Mouse (Mus musculus) megakaryocyte progenitor cell, adult 5-6 weeks (primary cell): ENCODE measurements around the gene Creld1. TPM values are rescaled to one million over a fixed set of nuclear protein-coding genes. Genes with fewer than 3 reads are reported as not detected.
A peak's percentile ranks its signal among the peaks of the same experiment; 100 is the strongest.

Experiments
- ATAC-seq: replicated peaks from 2 replicates; pipeline ENCODE4 v1.8.0; 2016; ENCODE audit warnings: mild to moderate bottlenecking, moderate TSS enrichment, inconsistent platforms; ENCODE audit not compliant: poor library complexity
- total RNA-seq, 2 experiments: library from RNA; stranded (forward) in 1 of 2; stranded (reverse) in 1 of 2; fragments of 157-497, 149-512 nt in 1 of 2; fragments of 200-1000 nt in 1 of 2; gene quantifications; 2 replicates each; pipeline versions ENCODE4 v1.2.3 to v1.2.4; 2015 to 2017

The Creld1 gene
- total RNA-seq (2015) (5.9 and 6.1 TPM in 2 replicates), total RNA-seq (2017) (4.7 and 6.6 TPM in 2 replicates)

DNA sequence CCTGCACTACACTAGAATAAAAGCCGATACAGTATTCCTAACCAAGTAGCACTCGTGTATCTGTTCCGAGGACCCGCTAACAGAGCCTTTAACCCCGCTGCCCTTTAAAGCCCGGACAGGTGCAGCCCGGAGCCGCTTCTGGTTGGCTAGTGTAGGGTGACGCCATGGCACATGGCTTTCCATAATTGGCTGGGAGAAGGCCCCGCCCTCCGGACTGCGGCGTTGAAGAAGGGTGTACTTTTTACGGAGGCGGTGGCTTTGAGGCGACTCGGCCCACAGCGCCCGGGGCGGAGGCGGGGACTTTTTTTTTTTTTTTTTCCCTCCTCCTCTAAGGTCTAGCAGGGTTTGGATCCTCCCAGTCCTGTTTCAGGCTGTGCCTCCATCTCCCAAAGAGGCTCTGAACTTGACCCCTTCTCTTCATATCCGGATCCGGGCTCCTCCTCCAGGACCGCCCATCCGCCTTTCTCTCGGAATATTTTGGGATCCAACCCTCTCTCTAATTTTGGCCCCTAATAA lies at the start of gene Creld1:
Creld1 (plus strand) TSS at position 198 of the 516 bp plus-strand sequence.
- peak; percentile 89 for ATAC-seq

DNA sequence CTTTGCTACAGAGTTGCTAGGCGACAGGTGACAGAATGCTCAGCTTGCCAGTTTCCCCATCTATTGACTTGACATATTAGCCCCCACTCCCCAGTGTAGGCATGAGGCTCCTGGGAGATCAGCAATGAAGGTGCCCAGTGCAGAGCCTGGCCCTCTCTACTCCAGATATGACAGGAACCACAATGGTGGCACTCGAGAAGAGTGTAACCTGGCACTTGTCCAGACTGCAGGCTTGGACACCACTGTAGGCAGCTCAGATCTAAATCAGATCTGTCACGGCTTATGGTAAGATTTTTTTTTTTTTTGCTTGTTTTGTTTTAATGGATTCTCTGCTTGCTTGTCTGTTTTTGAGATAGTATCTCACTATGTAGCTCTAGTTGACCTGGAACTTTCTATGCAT lies 49.4 kb upstream of the Creld1 start:
- 0 out of 2 replicates have a peak, but pooled peaks have one; percentile 14 for ATAC-seq

DNA sequence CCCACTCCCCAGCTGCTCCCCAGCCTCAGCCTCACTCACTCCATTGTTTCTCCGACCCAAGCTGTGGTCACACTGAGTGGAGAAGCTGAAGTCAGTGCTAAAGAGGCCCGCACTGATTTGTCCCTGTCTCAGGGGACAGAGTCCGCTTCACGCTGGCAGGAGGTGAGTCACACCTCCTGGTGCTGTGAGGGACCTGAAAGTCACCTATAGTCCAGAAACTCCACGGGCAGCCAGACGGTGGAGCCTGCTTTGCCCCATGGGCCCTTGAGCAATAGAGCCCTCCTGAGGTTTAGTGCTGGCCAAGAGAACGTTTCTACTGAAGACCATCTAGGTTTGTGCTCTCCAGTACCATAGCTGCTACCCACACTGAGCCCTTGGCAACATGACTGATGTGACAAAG lies 48.4 kb upstream of the Creld1 start:
- ATAC-seq = no peak

DNA sequence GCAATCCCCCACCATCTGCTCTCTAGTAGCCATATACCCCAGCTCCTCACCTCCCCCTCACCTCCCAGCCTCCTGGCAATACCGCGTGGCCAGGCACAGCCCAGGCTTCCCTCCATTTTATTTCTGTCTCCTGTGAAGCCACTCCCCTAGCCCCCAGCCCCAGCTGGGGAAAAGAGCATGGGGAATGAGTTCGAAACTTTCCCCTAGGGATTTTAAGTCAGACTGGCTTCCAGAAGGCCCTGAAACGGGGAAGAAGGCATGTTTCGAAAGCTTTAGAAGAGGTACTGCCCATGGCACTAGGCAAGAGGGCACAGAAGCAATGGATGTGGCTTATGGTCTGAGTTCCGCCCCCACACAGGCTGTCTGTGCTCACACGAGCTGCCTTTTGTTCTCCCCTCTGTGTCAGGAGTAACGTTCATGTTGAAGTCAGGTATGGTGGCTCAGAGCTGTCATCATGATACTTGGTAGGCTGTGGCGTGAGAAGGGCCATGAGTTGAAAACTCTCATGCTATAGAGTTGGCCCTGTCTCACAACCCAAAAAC lies 47.4 kb upstream of the Creld1 start, which contains the start of gene Cidec:
Cidec (minus strand) TSS at position 97 of the 542 bp plus-strand sequence.
- no peak for ATAC-seq

DNA sequence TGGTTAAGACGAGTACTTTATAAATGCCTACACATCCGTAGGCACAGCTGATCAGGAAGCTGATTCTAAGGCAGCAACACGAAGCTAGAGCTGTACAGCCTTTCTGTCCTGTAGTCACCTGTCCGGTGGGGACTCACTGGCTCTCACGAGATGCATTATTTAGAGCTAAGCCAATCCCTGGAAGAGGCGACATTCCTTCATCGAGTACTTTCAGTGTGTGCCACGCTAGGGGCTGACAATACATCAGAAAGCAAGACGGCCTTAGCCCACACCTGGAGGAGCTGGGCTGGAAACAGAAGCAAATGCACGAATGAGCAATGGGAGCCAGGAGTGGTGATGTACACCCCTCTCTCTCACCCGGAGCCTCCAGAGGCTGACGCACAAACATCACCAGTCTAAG lies 46.0 kb upstream of the Creld1 start:
- ATAC-seq = no peak

DNA sequence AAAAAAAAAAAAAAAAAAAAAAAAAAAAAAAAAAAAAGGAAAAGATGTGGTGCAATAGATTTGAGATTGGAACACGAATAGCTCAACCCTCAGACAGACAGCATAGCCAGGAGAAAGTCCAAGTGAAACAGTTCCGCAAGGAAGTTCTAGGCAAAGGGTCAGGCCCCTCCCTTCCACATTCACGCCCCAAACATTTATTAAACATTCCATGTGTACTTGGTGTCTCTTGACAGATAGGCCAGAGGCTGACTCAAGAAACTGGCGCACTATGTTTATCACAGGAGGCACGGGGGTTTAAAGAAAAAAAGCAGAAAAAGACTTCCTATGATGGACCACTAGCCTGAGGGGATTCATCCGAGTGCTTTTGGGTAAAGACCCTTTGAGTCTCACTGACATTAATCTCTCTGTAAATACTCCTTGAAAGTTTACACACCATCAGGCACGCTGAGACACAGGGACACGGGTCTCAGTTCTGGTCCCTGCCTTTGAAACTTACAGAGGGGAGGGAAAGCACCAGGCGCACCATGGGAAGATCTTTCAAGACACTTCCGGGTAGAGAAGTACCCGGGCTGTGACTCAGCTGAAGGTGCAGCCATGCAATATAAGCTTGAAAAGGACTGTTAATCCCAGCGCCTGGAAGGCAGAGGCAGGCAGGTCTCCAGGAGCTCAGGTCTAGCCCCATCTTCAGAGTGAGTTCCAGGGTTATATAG lies 44.2 kb upstream of the Creld1 start:
- no peak for ATAC-seq

DNA sequence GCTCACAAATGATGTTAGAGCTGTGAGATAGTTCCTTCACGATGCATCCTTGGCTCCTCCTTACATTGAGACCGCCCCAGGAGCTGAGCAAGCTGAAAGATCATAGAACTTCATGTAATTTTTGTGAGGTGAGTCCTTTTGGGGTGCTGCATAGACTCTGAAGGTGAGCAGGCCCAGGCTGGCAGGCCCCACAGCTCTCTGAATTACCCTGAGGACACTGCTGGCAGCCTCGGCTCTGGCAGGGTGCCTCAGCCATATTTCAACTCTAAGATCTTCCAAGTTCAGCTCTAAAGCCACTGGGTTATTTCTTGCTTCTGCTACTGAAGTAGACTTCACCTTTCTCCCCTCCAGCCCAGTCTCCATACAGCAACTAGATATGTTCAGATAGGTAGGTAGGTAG lies 42.4 kb upstream of the Creld1 start:
- no peak for ATAC-seq

DNA sequence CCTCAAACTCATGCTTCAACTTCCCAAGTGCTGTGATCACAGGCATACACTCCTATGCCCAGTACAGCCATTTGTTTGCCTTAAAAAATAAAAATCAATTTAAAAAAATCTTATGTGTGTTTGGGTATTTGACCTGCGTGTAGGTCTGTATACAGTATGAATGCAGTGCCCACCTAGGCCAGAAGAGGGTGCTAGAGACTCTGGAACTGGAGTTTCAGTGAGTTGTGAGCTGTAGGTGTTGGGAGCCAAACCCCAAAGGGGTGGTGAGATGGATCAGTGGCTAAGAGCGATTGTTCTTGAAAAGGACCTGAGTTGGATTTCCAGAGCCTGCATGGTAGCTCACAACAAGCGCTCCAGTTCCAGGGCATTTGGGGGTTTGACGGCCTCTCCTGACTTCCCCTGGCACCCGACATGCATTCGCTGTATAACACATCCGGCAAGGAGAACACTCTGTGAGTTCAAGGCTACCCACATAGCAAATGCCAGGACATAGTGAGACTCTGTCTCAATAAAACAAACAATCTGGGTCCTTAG lies 41.9 kb upstream of the Creld1 start:
- ATAC-seq = peak; percentile 85

DNA sequence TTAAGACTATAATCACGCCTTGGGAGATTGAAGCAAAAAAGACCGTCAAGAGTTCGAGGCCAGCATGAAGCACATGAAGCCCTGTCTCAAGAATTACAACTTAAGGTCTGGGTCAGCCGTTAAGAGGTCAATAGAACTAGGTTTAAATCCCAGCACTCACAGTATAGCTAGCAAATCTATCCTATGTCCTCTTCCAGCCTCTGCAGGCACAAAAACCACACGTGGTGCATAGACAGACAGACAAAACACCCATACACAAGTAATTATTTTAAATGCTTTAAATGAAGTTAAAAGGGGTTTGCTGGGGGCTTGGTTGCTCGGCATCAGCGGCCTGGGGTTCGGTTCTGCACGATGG lies 41.0 kb upstream of the Creld1 start:
- ATAC-seq = no peak

DNA sequence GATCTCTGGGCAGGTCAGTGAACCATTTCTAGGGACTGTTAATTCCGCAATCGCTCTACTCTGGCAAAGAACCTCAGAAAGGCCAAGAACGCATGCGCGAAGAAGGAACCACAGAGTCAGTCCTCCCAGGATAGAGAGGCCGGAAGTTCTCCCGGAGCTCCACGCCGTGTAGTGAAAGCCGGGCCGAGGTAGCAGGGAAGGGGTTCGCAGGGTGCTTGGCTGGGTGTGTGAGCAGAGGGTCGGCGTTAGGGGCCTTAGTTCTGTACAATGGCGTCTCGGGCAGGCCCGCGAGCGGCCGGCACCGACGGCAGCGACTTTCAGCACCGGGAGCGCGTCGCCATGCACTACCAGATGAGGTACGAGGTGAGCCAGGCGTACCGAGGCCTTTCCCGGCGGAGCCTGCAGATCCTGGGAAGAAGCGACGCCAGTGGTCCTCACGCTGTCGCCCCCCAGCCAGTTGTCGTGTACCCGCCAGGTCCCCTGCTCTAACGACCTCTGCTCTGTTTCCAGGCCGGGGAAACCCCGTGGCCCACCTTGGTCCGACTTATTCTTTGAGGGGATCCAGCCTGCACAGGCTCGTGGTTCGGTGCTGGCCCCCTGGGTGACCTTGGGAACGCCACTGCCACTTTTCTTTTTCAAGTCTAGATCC lies 40.5 kb upstream of the Creld1 start, which contains the start of gene Jagn1:
Jagn1 (plus strand) TSS at position 128 of the 649 bp plus-strand sequence.
- ATAC-seq = peak; percentile 84

DNA sequence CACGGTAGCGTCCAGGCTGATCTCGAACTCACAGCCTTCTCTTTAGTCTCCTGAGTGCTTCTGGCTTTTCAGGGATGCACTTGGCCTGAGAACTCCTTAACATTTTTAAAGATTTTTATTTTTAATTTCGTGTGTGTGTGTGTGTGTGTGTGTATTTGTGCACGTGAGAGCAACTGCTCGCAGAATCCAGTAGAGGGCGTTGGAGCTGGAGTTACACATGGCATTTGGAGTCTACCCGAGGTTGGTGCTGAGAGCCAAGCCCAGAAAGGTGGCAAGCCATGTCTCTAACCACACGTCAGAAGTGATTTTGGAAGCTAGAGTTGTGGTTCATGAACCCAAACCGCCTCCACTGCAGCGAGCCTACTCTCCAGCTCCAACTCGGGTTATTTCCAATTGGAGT lies 40.0 kb upstream of the Creld1 start:
- ATAC-seq = peak; percentile 55

DNA sequence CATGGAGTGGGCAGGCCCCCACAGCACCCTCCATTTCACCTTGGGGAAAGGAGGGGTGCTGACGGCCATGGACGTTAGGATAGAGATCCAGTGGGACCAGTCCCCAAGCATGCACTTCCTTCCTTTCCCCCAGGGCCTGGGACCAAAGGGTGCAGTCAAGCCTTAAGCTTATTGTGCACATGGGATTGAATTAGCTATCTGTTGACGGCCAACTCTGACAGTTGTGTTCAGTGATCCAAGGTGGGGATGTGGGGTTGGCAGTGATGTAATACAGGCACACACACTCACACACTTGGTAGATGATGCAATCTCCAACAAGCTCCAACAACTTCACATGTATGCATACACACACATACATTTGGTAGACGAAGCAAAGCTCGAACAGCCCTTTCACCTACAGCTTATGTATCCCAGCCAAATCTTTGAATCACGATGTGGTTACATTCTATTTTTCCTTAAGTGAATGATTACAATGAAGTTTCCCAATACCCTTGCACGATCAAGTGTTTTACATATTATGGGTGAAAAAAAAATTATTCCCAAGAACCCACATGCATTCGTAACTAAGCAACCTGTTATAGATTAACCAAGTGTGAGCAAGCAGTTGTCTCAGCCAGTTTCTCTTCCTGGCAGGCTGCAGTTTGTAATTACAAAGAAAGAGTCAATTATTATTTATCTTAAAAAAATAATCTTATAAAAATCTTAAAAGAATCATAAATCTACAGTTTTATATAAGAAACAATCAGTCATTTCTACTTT lies 38.7 kb upstream of the Creld1 start:
- ATAC-seq = no peak

DNA sequence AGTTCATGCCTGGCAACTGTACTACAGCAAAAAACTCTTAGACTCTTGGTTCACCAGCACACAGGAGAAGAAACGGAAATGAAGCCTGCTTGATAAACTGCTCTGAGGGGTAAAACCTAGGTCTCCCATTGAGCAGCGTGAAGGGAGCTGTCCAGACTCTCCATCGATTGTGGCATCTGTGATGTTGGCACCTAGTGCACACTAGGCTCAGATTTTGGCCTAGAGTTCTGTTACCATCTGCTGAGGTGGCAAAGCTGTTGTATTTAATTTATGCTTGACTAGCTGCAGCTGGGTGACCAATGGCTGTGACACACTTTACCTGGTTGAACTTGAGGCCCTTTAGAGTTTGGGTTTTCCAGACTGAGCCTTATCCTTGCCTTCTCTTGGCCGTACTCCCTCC lies 35.5 kb upstream of the Creld1 start:
- no peak for ATAC-seq

DNA sequence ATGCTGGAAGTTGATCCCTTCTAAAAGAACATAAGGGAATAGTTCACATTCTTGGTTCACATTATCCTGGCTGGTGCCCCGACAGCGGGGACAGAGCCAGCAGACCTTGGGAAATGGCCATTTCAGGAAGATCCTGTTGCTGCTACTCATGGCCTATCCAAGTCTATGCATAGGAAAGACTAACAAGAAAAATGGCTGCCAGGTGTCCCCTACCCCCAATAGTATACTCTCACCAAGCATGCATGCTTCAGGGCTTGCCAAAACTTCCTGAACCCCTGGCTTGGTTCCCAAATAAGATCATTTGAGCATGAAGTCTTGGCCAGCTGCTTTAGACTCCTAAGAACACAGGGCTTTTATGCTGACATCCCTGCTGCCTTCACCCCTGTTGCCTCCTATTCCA lies 31.3 kb upstream of the Creld1 start:
- no peak for ATAC-seq

DNA sequence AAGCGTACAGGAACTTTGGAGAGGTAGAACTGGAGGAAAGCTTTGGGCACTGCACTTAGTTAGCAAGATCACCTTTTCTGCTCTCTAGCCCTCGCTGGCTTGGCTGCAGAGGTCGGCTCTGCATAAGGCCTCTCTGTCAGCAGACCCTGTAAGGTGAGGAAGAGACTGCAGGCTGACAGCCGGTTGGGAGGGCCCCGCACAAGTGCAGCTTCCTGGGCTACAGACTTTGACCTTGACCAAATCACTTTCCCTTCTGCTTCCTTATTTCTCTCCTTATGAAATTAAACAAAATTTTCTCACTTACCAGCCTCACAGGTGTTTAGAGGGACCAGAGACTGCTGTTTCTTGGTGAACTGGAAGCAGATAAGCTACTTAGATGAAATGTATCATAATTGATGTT lies 28.1 kb upstream of the Creld1 start:
- peak; percentile 47 for ATAC-seq

DNA sequence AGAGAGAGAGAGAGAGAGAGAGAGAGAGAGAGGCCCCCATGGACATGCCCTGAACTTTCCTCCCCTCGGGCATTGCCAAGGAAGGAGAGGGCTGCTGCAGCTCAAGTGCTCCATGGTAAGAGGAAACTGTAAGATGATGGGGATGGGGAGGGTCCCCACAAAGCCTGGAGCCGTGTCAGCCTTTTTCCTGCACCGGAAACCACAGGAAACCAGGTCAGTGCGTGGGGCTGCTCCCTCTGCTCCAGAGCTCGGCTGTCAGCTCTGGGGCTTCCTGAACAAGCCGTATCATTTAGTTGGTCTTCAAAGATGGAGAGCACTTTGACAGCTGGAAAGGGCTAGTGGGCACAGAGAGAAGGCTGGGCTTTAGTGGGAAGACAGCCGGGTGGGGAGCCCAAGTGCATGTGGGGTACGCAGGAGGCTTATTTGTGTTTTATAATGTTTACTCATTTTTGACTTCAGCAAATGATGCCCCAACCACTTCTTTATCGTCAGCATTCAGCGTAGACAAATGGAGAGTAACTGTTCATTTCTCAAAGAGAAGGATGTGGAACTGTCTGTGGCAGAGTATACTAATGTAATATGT lies 25.1 kb upstream of the Creld1 start, which contains the start of gene Il17re:
Il17re (plus strand) TSS at position 533 of the 583 bp plus-strand sequence.
- ATAC-seq = peak; percentile 56

DNA sequence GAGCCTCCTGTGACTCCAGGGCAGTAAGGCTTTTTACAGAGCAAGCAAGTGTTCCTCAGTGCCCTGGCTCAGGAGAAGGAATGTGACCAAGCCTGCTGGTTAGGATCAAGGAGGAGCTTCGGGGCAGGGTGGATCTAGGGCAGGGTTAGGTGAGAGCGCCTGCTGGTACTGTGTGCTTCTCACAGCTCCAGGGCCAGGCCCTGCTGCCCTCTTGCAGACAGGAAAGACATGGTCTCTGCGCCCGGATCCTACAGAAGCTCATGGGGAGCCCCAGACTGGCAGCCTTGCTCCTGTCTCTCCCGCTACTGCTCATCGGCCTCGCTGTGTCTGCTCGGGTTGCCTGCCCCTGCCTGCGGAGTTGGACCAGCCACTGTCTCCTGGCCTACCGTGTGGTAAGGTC lies 24.5 kb upstream of the Creld1 start:
- ATAC-seq = no peak; the same call in 1 of the 2 replicates

DNA sequence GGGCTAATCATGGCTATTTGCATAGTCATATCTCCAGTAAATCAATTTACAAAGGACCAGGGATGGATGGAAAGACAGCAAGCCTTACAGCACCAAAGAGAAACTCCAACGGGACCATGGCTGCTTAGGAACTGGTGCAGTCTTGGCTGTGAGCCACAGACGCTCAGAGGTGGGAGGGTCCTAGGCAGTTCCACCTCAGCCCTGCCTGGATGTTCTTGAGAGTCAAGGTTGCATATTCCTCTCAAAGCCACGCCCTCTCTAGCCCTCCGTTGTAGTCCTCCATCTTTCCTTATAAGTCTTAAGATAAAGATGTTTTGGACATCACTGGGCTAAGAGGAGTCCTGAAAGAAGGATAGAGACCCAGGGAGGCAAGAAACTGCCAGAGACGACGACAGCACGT lies 19.1 kb upstream of the Creld1 start:
- ATAC-seq = no peak

DNA sequence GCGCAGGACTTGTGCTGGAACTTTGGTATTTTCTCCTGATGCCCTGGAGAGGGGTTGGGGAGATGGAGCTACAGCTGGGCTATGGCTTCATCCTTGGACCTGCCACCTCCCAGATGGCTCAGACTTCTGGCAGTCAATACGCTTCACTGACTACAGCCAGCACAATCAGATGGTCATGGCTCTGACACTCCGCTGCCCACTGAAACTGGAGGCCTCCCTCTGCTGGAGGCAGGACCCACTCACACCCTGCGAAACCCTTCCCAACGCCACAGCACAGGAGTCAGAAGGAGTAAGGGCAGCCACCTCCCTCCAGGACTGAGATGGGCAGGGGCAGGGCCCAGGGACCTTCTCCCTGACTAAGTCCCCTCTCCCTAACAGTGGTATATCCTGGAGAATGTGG lies 17.5 kb upstream of the Creld1 start:
- ATAC-seq = no peak

DNA sequence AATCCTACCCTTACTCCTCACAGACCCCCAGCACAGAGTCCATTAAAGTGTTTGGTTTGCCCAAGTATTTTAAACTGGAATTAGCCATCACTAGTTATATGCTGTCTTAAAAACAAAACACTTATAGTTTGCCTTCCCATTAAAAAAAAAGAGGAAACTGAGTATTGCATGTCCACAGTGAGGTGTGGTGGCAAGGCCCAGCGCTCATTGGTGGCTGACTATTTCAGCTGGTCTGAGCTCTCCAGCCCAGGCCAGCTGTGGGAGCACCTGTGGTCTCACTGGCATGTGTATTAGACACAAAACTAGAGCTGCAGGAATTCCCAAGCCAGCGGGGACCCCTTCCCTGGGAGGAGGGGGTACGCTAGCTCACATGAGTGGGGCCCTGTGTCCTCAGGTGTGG lies 14.6 kb upstream of the Creld1 start:
- peak; percentile 41 for ATAC-seq
